Mouse (Mus musculus) cerebellum, adult 9-10 months (tissue): ENCODE results near the gene Gm12216.
"Not testable (repeated sequence)": the region's sequence is repeated elsewhere in the genome, so short reads cannot be mapped to it uniquely, and the experiment has no call there.

Experiments used
- DNase-seq: peaks from one replicate; pipeline ENCODE4 v3.0.0; 2022

The Gm12216 gene

DNA sequence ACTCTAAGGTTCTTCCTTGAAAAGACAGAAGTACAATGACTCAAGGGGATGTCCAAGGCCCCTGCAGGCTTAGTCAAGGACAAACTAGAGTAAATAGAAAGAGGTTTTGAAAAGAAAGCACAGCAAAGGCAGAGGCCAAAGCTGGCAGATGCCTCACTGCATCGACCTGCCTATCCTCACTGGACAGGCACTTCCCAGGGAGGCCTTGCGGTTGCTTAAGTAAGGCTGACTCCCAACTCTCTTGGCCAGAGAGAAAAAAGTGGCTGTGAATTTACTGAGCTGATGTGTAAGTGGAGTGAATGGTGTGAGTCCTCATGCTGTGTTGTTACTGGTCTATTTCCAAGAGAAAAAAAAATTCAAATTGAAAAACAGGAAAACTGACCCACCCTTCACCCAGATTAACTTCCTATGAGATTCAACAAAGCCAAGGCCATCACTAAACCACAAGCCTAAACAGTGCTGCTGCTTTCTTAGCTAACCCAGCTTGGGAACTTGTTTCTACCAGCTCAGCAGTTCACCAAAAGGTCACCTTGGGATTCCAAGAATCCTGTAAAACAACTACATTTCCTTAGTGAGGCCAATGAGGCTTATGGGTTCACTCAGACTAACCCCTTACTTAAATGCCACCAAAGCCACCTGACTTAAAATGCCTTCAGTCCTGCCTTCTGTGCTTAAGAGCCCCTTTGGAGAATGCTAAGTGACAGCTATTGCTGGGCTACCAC, 12.9 kb upstream of the Gm12216 start:
- DNase-seq: no peak

DNA sequence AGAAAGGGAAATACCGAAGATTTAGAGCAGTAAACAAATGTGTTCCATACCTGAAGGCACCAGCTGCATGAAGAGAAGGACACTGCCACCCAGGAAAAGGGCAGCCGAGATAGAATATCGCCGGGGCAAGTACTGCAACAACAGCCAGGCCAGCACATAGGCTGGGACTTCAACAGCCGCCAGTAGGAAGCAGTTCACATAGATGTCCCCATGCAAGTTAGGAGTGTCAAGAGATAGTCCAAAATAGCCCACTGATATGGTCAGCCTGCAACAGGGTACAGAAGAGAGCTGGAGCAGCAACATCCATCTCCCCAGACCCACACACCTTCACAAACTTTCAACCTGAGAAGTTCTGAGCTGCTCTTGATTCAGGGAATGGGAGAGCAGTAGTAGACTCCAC, 10.1 kb upstream of the Gm12216 start:
- no peak for DNase-seq

DNA sequence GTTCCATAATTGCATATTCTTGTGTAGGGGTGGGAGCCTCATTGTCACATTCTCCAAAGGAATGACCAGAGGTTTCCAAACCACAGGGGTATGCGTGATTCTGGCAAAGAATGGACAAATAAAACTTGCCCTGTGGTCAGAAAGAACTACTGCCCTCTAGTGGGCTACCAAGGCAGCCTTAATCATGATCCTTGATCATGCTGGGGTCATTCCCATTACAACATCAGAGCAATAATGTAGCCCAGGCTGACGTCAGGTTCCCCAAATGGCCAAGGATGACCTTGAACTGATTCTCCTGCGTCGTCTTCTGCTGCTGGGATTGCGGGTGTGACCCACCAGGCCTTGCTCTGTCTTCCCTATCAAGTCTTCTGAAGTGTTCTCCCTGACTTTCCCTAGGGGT, 9.3 kb upstream of the Gm12216 start:
- not testable (repeated sequence) for DNase-seq

DNA sequence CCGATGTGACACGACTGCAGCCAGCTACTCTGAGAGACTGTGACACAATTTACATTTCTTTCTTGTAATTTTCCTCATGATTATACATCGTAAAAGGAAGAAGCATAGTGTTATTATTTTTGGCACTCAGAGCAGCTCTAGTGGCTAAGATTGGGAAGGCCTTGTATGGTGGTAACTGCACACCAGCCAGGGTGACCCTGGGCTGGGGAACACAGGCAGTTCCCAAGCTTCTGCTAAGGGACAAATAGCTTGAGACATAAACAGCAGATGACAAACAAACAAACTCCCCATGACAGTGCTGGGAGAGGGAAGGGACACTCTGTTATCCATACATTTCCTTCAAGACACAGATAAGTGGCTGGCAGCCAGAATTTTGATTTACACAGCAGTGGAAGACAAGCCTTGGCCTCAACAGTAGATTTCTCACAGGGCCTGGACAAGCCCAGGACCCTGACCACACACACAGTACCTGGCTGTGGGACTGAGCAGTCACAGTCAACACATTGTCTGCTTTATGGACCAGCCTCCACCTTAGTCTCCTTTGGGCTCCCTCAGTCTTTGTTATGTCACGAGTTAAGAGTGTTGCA, 5.8 kb upstream of the Gm12216 start:
- not testable (repeated sequence) for DNase-seq

DNA sequence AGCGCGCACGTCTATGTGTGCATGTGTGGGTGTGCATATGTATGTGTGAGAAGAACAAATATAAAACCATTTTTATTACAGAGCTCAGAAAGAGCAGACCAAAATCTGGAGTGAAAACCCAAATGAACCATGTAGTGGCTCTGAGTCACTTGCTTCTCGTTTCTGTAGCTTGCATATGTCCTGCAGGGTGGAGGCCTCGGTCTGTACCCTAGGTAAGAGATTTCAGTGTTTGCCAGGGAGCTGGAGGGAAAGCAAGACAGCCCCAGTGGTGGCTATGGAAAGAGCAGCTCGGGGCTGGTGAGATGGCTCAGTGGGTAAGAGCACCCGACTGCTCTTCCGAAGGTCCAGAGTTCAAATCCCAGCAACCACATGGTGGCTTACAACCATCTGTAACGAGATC, 1.9 kb upstream of the Gm12216 start:
- DNase-seq: not testable (repeated sequence)

DNA sequence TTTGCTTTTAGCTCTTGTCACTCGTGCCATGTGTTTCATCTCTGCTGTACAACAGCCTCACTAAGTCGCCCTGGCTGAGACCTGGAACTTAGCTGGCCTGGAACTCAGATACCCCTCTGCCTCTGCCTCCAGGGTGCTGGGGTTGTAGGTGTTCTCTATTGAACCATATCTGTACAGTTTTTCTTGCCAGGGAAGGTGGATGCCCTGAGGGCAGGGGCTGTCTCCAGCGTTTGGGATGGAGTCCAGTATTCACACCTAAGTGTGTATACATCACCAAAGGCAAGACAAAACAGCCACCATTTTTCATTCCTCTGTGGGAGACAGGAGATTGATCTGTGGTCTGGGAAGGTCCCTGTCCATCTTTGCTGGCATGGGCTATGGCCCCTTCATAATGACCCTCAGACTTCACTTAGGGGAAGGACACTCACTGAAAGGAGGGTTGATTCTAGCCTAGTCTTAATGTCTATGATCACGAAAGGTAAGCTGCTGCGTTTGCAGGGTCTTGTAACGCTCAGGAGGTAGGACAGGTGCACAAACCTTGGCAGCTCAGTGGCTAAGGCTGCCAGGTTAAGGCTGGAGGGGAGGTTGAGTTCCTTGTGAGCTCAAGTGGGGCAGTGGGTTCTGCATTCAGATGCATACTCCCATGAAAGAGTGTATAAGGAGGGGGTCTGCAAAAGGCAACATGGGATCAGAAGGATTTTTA, 847 bp downstream of the Gm12216 start:
- no peak for DNase-seq

DNA sequence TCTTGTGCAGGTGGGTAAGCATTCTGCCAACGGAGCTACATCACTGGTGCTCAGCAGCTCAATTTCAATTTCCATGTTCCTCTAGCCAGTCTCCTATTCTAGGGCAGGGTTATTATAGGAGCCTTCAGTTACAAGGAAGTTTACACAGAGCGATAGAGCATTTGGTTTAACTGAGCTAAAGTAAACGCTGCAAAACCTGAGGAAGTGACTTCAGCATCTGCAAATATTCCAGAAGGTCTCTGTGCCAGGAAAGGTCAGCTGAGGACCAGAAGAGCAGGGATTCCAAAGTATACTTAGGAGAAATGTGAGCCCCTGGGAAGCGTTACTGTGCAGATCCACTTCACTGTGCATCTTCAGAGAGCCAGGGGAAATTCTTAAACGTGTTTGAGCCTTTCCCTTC, 5.4 kb downstream of the Gm12216 start:
- no peak for DNase-seq

DNA sequence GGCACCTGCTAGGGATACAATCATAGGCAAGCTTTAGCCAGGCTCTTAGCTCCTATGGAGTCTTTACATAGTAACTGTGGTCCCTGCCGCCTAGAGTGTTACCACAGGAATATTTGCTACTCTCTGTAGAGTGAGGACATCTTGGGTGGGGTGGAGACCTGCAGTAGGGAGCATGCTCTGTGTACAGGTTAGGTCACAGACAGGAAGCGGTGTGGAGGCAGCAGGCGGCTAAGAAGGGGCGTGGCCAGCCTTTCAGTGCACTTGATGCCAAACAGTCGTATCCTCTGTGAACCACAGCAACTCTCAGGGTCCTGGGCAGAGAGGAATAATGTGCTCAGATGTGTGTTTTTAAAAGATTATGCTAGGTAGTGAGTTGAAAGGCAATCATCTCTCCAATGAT, 7.3 kb downstream of the Gm12216 start:
- no peak for DNase-seq

DNA sequence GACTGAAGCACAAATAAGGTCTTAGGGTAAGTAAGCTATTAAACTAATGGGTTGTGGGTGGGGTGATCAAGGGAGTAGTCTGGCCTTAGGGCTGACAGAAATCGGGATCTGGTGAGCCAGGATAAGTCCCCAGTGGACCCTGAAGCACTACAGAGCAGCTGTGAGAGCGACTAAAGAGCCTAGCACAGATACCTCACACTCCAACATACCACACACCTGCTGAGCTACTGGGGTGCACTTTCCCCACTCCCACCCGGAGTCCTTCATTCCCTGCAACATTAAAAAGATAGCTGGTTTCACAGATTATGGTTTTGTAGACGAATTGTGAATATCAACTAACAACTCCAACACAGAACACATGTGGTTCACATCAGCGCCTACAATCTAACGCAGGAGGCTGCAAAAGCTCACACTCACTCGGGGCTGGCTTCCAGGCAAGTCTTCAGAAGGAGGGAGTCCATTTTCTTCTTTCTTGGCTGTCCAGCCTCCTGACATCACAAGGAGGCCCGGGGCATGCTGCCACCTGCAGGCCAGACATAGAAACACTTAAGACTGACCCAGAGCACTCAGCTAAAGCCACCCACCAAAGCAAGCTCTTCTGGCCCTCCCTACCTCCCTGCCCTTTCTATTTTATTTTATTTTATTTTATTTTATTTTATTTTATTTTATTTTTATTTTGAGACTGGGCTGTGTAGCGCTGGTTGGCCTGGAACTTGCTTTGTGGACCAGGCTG, 9.3 kb downstream of the Gm12216 start:
- peak; percentile 80 for DNase-seq

DNA sequence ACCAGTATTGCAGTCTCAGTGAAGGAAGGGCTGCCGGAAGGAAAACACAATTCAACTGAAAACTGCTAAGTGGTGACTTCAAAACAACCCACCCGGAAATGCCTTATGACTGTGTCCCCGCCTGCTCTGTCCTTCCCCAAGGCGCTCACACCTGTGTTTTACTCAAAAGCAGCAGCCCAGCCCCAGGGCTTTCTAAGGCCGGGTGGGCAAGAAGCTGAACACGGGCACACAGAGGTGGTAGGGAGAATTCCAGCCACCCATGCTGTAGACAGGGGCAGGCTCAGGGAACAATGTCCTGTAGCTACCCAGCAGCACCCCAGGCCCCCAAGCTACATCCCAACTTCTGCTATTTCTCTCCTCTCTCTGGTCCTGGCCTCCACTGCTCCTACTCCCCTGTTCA, 13.4 kb downstream of the Gm12216 start:
- no peak for DNase-seq

DNA sequence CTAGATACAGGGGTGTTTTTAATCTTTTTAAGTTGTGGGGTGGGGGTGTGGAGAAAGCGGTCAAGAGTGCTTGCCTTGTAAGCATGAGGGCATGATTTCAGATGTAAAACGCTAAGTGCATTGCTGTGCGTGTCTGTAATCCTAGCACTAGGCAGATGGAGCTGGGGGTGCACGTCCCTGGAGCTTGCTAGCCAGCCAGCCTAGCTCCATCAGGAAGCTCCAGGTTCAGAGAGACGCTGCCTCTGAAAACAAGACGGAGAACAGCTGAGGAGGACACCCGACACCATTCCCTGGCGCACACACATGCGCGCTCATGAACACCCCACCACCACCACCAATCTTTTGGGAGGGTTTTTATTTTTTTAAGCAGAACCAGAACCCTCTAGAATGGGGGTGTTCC, 15.9 kb downstream of the Gm12216 start:
- DNase-seq: no peak

DNA sequence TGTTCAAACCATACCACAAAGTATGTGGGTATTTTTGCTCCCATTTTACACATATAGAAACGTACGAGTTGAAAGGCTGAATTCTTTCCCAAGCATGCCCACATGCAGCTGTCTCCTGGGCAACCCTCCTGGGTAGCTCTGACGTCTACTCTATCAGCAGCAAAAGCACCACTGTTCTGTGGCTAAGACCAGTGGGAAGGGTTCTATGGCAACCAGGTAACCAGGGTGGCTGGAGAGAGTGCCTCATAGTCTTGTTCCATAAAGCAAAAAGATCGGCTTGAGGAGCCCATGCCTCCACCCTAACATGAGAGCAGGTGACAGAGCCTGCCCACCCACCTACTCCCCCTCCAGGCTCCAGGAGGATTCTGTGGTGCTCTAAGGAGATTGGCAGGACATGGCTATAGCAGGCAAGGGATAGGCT, 16.9 kb downstream of the Gm12216 start:
- DNase-seq: no peak

DNA sequence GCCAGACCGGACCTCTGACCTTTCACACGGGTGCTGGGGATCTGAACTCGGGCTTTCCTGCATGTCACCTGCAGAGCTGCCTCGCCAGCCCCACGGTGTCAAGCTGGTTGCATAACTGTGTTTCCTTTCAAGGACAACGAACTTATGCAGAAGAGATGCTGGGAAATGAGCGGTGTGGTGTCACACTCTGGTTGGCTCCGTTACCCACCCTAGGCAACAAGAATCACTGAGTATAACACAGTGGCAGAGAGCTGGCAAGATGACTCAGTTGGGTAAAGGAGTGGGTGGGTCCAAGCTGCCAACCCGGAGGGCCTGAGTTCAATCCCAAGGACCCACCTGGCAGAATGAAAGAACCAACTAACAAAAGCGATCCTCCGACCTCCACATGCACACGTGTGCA, 17.5 kb downstream of the Gm12216 start:
- DNase-seq: no peak

DNA sequence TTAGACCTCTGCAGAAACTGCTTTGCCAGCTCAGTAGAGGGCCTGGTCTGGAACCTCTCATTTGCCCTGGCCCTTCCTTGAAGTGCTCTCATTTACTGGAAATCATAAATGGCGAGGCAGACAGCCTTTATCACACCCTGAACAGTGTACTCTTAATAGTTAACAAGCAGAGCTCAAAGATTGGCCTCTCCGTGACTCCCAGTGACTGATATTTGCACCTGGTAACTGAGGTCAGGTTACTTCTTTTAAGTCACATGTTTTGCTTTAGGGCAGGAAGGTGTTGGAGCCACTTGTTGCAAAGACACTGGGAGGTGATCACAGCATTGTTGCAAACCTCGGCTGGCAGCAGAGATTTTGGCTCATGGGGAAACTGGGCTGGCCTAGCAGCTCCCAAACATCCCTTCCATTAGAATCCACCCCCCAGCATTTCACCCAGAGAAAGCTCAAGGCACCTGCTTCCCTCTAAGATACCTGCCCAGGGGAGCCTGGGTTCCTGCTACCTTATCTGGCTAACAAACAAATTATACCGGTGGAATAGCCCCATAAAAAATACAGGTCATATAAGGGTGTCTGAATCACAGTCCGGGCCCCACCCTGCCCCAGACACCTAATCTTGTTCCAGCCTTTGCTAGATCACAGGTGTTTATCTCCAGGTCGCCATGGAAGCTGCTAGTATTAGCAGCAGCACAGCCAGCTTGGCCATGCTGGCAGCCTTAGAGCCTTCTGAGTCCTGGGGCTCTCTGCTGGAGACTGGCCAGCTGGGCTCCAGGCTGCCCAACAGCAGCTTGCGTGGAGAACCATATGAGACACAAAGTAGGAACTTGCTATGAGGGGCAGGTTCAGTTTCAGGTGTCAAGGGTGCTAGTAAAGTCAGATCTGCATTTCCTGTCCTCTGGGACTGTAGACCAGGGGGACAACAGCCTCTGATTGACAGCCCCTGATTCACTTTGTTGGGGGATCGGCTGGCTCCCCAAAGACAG, 19.1 kb downstream of the Gm12216 start:
- DNase-seq: no peak

DNA sequence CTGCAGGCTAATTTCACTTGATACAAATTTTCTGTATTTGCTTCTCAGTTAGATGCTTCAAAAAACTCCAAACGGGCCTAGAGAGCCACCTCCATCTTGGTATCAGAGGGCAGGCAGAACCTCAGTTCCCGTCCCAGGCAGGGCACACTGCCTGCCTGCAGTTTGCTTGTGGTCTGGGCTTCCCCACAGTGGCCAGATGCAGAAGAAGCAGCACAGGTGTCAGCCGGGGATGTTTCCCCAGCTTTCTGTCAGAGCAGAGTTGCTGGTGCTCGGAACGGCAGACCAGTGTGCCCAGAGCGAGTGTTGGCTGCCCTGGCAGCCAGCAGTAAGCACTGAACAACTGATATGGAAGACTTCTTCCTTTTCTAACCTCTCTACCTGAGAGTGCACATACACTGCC, 19.9 kb downstream of the Gm12216 start:
- DNase-seq: no peak

DNA sequence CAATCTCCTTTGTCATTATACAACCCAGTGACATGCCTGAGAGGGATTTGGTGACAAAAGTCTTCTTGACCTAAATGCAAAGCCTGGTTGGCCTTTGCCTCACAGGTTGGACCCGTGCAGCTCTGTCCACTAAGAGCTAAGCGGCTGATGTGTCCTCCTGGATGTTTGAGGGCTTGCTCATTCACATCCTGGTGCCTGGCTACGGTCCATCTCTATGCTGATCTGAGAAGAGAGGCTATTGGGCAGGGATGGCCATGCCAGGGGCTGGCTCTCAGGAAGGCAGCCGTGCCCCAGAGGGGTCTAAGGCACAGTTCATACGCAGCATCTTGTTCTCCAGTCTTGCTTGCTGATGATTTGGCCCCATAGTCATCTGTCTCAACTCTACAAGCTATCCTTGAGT, 21.3 kb downstream of the Gm12216 start:
- no peak for DNase-seq

DNA sequence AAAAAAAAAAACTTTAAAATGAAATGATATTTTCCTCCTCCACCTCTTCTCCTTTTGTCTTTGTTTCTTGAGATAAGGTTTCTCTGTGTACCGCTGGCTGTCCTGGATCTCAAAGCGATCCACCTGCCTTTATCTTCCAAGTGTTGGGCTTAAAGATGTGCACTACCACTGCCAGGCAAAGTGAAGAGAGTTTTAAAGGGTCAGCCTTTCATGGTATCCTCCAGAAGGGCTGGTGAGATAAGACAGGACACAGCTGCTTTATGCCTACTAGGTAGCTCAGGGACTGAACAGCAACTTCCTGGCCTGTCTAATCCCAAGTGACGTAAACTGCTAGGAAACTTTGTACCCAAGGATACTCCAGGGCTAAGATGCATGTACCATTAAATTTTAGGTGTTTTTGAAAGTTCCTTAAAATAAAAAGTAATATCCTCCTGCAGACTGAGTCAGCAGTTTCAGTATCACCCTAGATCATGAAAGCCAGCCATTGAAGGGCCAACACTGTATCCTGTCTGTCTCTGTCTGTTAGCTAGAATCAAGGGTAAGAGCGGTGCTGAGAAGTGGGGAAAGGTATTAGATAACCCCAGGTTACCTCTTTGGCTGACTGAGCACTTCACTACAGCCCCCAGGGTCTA, 23.6 kb downstream of the Gm12216 start:
- DNase-seq: no peak

DNA sequence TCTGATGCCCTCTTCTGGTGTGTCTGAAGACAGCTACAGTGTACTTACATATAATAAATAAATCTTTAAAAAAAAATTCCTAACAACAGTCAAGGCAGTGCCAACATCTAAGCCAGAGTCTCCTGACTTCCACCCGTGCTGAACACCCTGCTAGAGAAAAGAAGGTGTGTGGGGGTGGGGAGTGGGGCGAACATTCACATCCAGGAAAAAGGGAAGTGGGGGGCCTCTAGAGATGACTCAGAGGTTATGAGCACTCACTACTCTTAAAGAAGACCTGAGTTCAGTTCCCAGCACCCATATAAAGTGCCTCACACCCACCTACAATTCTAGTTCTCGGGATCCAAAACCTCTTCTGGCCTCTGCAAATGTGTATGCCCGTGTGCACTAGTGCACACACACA, 33.6 kb downstream of the Gm12216 start:
- no peak for DNase-seq

DNA sequence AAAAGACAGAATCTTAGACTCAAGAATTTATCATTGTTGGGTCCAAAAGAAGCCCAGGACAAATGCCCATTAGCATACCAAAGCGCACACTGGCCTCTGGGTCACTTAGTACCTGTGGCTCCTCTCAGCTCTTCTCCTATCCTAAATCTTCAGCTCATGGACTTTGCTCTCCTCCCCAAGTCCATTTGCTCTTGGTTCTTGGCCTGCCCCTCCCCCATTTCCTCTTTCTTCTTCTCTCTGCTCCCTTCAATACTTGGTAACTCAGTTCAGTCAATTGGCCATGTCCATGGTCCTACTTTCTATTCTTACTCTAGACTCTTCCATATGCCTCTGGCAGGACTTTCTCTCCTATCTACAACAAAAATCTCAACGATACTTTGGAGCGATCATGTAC, 37.1 kb downstream of the Gm12216 start:
- DNase-seq: no peak

DNA sequence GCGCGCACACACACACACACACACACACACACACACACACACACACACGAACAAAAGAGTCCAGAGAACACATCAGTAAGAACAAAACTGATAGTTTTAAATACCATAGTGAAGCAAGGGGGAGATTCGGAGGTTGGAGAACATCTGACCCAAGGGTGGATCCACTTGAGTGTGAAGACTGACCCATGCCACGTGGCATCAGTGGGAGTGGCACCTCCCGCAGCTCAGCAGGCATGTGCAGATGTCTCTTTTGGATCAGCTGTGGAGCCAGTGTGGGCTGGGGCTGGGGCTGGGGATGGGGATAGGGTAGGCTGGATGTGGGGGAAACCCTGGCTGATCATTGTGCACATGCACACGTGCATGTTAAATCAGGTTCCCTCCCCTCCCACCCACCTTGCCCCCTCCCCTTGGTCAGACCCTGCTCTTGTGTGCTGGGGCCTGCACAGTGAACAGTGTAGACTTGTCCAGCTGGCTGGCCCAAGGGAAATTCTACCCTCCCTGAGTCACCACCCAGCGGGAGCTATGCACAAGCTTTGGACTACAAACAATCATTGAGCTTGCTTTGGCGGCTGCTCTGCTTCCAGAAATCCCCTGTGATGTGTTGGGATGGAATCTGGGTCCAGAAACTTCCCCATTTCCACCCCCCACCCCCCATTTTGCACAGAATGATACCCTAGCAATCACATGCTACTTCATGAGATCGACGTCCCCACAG, 37.7 kb downstream of the Gm12216 start:
- DNase-seq: no peak

DNA sequence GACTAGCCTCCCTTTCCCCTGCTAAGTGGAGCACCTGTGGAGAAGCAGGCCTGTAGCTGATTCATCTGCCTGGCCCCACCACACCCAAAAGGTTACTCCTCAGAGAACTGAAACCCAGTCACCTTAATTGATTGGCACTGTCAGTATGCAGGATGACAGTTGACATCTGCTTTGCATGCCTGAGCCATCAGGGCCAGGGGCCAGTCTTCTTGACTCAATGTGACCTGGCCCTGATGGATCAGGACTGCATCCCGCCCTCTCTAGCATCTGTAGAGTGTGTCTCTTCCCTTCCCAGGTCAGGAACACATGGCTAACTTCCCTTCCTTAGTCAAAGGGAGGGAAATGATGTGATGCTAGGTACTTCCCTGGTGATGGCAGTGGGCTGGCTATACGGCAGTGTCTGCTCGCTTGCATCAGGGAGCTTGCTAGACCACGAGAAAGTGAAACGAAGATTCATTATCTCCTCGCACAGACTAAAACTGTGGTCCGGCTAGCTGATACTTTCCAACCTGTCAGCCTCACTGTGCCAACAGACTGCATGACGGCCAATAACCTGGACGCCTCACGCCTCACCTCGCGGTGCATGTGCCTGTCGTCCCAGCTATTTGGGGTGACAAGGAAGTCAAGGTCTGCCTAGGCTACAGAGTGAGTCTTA, 38.4 kb downstream of the Gm12216 start:
- no peak for DNase-seq
